Mouse (Mus musculus) heart, embryonic 13.5 days (tissue): Measurements from ENCODE around the gene Phf10. TPM values are rescaled to one million over a fixed set of nuclear protein-coding genes. Genes with fewer than 3 reads are reported as not detected.
"Not testable (repeated sequence)": the region's sequence is repeated elsewhere in the genome, so short reads cannot be mapped to it uniquely, and the experiment has no call there.

Experiments
- ATAC-seq: fragments of 200-750 bp; cut with Nextera tagmentation; 2 replicates; pipeline ENCODE4 v1.8.0; 2017; ENCODE audit warnings: moderate TSS enrichment; ENCODE audit not compliant: insufficient number of reproducible peaks, low FRiP score, low TSS enrichment; ENCODE audit errors: extremely low read depth
- H3K27ac ChIP-seq: fragments of 300-500 bp; sonication (generic); replicated peaks from 2 replicates; pipeline ENCODE4 v1.5.1; 2015; ENCODE audit warnings: moderate library complexity, mild to moderate bottlenecking, inconsistent platforms
- H3K27me3 ChIP-seq: fragments of 300-500 bp; sonication (generic); replicated peaks from 2 replicates; pipeline ENCODE4 v1.6.1; 2015; ENCODE audit warnings: mild to moderate bottlenecking, inconsistent platforms
- H3K36me3 ChIP-seq: fragments of 300-500 bp; sonication (generic); 2 replicates; pipeline ENCODE4 v1.6.1; 2015; ENCODE audit warnings: mild to moderate bottlenecking, inconsistent platforms
- H3K4me1 ChIP-seq: fragments of 300-500 bp; sonication (generic); 2 replicates; pipeline ENCODE4 v1.6.1; 2015; ENCODE audit warnings: inconsistent platforms
- H3K4me2 ChIP-seq: fragments of 300-500 bp; sonication (generic); 2 replicates; pipeline ENCODE4 v1.6.1; 2015; ENCODE audit warnings: inconsistent platforms, mild to moderate bottlenecking, moderate library complexity
- H3K4me3 ChIP-seq: fragments of 300-500 bp; sonication (generic); 2 replicates; pipeline ENCODE4 v1.5.1; 2015; ENCODE audit warnings: moderate library complexity, mild to moderate bottlenecking, inconsistent platforms
- H3K9ac ChIP-seq: fragments of 300-500 bp; sonication (generic); 2 replicates; pipeline ENCODE4 v1.6.1; 2015; ENCODE audit warnings: inconsistent platforms, mild to moderate bottlenecking, moderate library complexity
- H3K9me3 ChIP-seq: fragments of 300-500 bp; sonication (generic); 2 replicates; pipeline ENCODE4 v1.6.1; 2016; ENCODE audit warnings: inconsistent platforms
- WGBS: fragments of 180-500 bp; shearing (Covaris S2); methylation state at CpG from one replicate; pipeline ENCODE4 v1.1.7; 2015; ENCODE audit warnings: mixed read lengths; 5-methylcytosine and 5-hydroxymethylcytosine counted together
- polyA plus RNA-seq: library from polyadenylated mRNA; unstranded; fragments of >200 nt; fragmentation: Nextera tagmentation; extraction: Ambion mirVana; gene quantifications from 2 replicates; pipeline ENCODE4 v1.2.1, GENCODE M21; 2015

Gene Phf10
- polyA plus RNA-seq = 22.9 and 24.4 TPM in 2 replicates

DNA sequence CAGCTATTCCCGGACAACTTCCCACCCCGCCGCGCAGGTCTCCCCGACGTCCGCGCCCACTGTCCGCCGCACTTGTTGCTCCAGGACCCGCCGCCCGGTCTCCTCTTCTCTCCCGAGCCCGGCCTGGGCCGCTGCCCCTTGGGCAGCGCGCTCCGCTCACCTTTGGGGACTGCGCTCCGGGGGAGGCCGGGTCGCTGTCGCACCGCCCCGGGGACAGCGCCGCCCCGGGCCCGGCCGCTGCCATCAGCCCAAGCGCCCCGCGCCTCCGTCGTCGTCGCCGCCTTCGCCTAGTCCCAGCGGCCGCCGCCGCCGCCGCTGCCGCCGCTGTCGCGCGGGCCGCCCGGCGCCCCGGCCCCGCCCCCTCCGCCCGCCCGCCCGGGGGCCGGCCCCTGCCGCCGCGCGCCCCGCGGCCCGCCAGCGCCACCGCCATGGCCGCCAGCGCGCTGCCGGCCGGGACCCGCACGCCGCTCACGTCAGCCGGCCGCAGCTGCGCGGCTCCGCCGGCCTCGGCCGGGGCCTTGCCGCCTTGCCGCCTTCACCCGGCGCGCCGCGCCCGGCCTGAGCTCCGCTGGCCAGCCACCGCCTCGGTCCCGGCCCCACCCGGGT is at the start of gene Phf10:
Phf10 (minus strand) TSS at position 323 of the 606 bp plus-strand sequence.
- not testable (repeated sequence) for H3K9me3 ChIP-seq, H3K27me3 ChIP-seq
- H3K4me1 ChIP-seq = peaks cover 14% of the 10 kb centered on the region
- ATAC-seq = peak; percentile 82
- peak within 1 kb of the TSS; percentile 95 for H3K4me2 ChIP-seq
- peak within 1 kb of the TSS; percentile 94 for H3K9ac ChIP-seq
- peaks cover 13% of the 10 kb centered on the region for H3K36me3 ChIP-seq
- H3K27ac ChIP-seq = peak within 1 kb of the TSS; percentile 70; the same call in 1 of the 2 replicates
- under 1% methylated on average over 23 of the region's 100 CpGs for WGBS
- peak within 1 kb of the TSS; percentile 76 for H3K4me3 ChIP-seq

GRCm38 (mm10) chr17:15009706-15010413 is 48.8 kb upstream of the Phf10 start, which contains the start of gene Gm3435:
TSS of gene Gm3435 (plus strand) at chr17:15010176.
- peak; percentile 99 for ATAC-seq
- no CpG with 5 or more reads among the region's 60 CpGs for WGBS
- H3K4me3 ChIP-seq = not testable (repeated sequence)

DNA sequence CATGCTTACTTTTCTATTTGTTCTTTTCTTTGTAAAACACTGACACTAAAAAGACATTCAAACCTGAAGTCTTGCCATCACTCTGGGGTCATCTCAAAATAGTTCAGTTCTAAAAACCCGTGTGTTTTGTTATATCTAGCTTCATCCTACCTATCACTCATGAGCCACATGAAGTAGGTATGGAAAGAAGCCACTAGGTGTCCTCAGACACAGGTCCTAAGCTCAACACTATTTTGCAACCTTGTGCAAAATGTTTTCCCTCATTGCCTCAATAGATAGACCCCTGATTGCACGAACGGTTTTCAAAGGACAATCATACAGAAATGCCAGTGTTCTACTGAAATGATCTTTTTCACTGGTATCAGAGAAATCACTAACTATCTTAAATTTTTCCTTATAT is 48.0 kb upstream of the Phf10 start:
- not testable (repeated sequence) for H3K9ac ChIP-seq, H3K27me3 ChIP-seq, H3K9me3 ChIP-seq, ATAC-seq, H3K4me3 ChIP-seq, H3K36me3 ChIP-seq, H3K4me1 ChIP-seq, H3K4me2 ChIP-seq, H3K27ac ChIP-seq
- WGBS = no CpG with 5 or more reads among the region's 3 CpGs

More at GRCm38 (mm10) chr17:15009706-15010413, 48.8 kb upstream of the Phf10 start, which contains the start of gene Gm3435:
- not testable (repeated sequence) for H3K9me3 ChIP-seq, H3K4me1 ChIP-seq, H3K4me2 ChIP-seq, H3K36me3 ChIP-seq, H3K27me3 ChIP-seq, H3K27ac ChIP-seq, H3K9ac ChIP-seq

- not testable (repeated sequence) for H3K4me3 ChIP-seq, H3K9me3 ChIP-seq, H3K4me1 ChIP-seq, H3K27ac ChIP-seq, H3K9ac ChIP-seq, ATAC-seq, H3K36me3 ChIP-seq, H3K27me3 ChIP-seq, H3K4me2 ChIP-seq
- WGBS = no CpG with 5 or more reads among the region's 4 CpGs
Observed at GRCm38 (mm10) chr17:15000047-15000446, 39.0 kb upstream of the Phf10 start.

- not testable (repeated sequence) for H3K4me3 ChIP-seq, H3K9me3 ChIP-seq, H3K36me3 ChIP-seq, H3K27ac ChIP-seq, ATAC-seq, H3K27me3 ChIP-seq, H3K9ac ChIP-seq, H3K4me2 ChIP-seq, H3K4me1 ChIP-seq
- WGBS = no CpG with 5 or more reads among the region's 5 CpGs
Observed at GRCm38 (mm10) chr17:14994140-14994539, 33.1 kb upstream of the Phf10 start.

DNA sequence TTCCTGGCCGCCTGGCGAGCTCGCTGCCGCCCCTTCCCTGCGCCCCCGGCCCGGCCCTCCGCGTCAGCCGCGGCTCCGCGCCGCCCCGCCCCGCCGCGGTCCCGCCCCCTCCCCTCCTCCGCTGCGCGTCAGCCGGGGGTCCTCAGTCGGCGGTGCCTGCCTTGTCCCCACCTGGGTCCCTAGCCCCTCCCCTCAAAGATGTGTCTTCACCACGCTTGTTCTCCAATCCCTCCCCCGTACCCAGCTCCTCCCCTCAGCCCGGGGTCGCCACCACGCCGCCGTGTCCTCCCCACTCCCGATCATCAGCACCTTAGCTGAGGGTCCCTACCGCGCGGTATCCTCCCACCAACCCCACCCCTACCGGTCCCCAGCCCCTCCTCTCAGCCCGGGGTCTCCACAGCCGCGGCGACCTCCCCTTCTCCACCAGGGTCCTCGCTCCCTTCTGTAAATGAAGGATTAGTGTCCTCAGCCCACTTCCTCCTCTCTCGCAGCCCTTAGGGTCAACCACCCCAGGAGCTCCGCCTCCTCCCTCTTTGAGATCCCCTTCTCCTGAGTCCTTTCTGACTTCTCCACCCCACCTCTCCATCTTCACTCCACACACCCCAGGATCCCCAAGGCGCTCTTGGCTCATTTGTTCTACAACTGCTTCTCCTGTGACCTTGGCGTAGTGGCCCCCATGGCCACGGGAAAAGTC is 32.2 kb upstream of the Phf10 start:
- peak; percentile 62 for ATAC-seq
- H3K4me3 ChIP-seq, H3K4me1 ChIP-seq, H3K4me2 ChIP-seq, H3K27ac ChIP-seq, H3K9me3 ChIP-seq, H3K9ac ChIP-seq, H3K36me3 ChIP-seq, H3K27me3 ChIP-seq: not testable (repeated sequence)
- no CpG with 5 or more reads among the region's 47 CpGs for WGBS

DNA sequence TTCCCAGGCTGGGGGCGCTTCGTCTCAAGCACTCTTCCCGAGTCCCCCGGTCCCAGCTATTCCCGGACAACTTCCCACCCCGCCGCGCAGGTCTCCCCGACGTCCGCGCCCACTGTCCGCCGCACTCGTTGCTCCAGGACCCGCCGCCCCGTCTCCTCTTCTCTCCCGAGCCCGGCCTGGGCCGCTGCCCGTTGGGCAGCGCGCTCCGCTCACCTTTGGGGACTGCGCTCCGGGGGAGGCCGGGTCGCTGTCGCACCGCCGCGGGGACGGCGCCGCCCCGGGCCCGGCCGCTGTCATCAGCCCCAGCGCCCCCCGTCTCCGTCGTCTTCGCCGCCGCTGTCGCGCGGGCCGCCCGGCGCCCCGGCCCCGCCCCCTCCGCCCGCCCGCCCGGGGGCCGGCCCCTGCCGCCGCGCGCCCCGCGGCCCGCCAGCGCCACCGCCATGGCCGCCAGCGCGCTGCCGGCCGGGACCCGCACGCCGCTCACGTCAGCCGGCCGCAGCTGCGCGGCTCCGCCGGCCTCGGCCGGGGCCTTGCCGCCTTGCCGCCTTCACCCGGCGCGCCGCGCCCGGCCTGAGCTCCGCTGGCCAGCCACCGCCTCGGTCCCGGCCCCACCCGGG is 31.6 kb upstream of the Phf10 start:
- ATAC-seq = peak; percentile 78
- H3K4me3 ChIP-seq, H3K9me3 ChIP-seq, H3K4me1 ChIP-seq, H3K4me2 ChIP-seq, H3K27me3 ChIP-seq, H3K27ac ChIP-seq, H3K36me3 ChIP-seq, H3K9ac ChIP-seq: not testable (repeated sequence)
- no CpG with 5 or more reads among the region's 98 CpGs for WGBS

- not testable (repeated sequence) for H3K4me3 ChIP-seq, H3K9me3 ChIP-seq, H3K36me3 ChIP-seq, H3K27ac ChIP-seq, H3K9ac ChIP-seq, H3K27me3 ChIP-seq, ATAC-seq, H3K4me1 ChIP-seq, H3K4me2 ChIP-seq
- WGBS = 80% methylated on average over 4 of the region's 5 CpGs
Observed at GRCm38 (mm10) chr17:14990116-14990702, 29.1 kb upstream of the Phf10 start.

GRCm38 (mm10) chr17:14978362-14979038 is 17.4 kb upstream of the Phf10 start, which contains the start of the genes 9030025P20Rik and Gm3417:
TSS of gene 9030025P20Rik (plus strand) at chr17:14978468.
TSS of gene Gm3417 (minus strand) at chr17:14978790.
- H3K9ac ChIP-seq, H3K27me3 ChIP-seq, H3K4me1 ChIP-seq, H3K36me3 ChIP-seq, H3K9me3 ChIP-seq, H3K27ac ChIP-seq: not testable (repeated sequence)
- peak within 1 kb of the TSS; percentile 53 for H3K4me2 ChIP-seq
- WGBS = no CpG with 5 or more reads among the region's 60 CpGs
- peak within 1 kb of the TSS; percentile 31 for H3K4me3 ChIP-seq
- ATAC-seq = peak; percentile 100

DNA sequence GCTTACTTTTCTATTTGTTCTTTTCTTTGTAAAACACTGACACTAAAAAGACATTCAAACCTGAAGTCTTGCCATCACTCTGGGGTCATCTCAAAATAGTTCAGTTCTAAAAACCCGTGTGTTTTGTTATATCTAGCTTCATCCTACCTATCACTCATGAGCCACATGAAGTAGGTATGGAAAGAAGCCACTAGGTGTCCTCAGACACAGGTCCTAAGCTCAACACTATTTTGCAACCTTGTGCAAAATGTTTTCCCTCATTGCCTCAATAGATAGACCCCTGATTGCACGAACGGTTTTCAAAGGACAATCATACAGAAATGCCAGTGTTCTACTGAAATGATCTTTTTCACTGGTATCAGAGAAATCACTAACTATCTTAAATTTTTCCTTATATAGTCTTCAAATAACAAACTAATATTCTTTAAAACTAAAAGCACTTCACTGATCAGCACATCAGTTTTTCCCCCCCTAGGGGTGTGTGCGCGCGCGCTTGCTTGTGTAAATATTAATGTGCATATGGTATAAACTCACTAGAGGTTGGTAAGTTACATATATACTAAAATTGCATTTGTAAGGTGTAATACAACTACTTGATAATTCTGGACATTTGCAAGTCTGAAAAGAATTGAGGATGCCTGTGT is 16.8 kb upstream of the Phf10 start:
- not testable (repeated sequence) for H3K9me3 ChIP-seq, ATAC-seq, H3K9ac ChIP-seq, H3K27ac ChIP-seq, H3K27me3 ChIP-seq, H3K4me1 ChIP-seq, H3K36me3 ChIP-seq
- 2% methylated on average over 4 of the region's 7 CpGs for WGBS
- peak overlapping the region; percentile 53 for H3K4me2 ChIP-seq
- peak overlapping the region; percentile 31 for H3K4me3 ChIP-seq
